Mouse (Mus musculus) left cerebral cortex, adult 9 months (tissue): ENCODE measurements around the gene Castor2.

Source experiments
- DNase-seq, 2 experiments: peaks; one replicate each; pipeline ENCODE4 v3.0.0; 2022; ENCODE audit warnings: low spot score in 2 of 2

The Castor2 gene

DNA sequence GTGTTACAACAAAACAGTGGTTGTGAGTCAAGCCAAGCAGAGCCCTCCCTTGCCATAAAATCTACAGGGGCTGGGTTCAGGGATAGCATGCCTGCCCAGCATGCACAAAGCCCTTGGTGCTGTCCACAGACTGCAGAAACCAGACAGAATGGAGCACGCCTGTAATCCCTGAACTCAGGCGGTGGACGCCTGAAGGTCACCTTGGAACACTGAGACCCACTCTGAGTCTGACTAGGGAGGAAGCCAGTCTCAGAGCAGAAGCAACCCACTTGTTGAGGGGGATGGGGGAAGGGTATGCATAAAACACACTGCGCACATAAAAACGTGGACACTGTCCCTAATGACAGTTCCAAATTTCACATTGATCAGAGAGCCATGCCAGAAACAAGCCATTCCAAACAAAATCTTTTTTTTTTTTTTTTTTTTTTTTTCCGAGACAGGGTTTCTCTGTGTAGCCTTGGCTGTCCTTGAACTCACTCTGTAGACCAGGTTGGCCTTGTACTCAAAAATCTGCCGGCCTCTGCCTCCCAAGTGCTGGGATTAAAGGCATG lies 56.5 kb downstream of the Castor2 start:
- DNase-seq, result no peak

DNA sequence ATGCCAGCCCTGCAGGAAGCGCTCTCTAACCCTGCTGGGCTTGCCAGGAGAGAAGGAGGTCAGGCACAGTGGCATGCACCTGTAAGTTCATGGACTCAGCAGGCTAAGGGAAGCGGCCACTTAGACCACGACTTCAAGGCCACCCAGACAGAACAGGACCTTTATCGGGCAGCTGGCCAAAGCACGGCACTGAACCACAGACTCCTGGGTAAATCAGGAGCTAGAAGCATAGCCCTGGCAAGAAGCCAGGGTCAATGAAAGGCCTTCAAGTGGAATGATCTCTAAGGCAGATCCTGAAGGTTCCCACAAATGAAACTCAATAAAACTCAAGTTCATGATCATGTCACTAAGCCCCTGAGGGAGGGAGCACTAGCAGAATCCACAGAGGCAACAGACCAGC lies 65.2 kb downstream of the Castor2 start:
- no peak for DNase-seq

DNA sequence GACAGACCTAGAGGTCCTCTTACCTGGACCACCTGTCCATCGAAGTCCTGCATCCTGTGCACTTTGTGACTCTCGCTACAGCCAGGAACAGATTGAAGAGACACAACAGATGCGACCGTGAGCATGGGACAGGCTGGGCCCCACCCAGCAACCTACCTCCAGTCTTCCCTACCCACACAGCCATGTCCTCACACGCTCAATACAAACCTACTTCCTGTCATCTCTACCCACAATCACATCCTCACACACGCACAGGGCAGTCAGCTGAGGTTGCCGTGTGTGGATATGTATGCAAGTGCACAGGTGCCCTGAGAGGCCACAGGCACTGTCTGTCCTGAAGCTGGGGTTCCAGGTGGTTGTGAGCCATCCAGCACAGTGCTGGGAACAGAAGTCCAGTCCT lies 67.1 kb downstream of the Castor2 start:
- DNase-seq, result no peak

DNA sequence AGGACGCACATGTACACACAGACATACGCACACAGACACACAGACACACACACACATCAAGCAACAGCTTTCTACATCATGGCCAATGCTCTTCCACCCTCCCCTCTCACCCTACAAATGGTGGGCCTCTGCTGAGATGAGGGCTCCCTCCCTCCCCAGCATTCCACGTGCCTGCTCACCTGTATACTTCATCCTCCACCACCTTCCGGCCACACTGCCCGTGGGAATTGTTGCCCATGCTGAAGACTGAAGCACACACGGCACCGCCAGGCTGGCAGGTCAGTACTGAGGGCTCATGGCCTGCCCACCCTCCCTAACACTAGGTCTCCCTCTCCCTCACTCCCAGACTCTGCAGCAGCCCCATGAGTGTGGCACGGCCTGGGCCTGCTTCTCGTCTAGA lies 68.5 kb downstream of the Castor2 start:
- DNase-seq, result no peak

DNA sequence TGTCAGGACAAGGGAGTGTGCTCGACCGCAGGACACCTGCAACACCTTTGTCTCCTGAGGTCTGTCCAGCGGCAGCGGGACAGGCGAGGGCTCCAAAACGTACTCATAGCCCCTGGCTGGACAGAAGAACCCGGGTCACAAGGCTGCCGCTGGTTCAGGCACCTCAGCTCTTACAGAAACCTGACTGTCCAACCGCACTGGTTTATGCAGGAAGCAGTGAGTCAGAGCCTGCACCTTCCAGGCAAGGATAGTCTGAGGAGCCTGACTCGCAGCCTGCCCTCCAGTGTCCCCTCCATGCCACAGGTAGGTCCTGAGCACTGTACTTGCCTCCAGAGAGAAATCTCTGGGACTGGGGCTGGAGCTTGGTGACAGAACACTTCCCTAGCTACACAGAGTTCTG lies 69.7 kb downstream of the Castor2 start:
- no peak for DNase-seq

DNA sequence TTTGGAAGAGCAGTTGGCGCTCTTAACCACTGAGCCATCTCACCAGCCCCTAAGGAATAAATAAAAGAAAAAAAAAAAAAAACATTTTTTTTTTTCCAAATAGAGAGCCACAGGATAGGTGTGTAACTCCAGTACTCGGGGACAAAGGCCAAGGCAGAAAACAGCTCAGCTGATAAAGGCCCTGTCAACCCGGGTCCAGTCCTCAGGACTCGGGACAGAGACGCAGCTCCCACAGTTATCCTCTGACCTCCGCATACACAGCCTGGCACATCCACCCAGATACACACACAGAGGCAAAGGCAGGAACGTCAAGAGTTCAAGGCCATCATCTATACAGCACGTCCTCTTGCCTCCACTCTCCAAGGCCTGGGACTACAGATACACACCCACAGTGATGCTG lies 70.7 kb downstream of the Castor2 start:
- no peak for DNase-seq

DNA sequence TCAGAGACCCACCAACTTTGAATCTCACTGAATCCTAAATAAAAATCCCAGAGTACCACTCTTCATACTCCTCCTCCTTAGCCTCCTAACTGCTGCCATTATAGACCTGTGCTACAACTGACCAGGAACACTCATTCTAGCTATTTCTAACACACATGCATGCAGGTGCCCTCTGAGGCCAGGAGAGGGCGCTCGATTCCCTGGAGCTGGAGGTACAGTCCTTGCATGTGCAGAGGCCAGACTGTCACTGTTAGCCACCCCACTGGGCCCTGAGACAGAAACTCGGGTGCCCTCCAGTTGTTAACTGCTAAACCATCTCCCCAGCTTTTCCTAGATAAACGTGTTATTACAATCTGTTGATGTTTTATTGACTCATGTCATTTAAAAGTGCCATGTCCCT lies 73.7 kb downstream of the Castor2 start:
- DNase-seq, result no peak

DNA sequence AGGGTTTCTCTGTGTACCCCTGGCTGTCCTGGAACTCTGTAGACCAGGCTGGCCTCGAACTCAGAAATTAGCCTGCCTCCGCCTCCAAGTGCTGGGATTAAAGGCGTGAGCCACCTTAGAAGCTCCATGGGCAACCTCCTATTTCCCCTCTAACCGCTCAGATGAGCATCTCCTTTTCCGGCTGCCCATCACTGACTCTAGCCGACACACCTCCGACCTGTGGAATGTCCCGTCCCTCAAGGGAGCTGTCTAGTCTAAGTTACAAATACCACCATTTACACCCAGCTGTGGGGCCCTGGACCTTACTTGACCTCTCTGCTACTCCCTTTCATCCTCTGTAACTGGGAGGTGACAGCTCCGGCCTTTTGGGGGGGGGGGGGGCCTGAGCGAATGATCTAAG lies 76.2 kb downstream of the Castor2 start:
- no peak for DNase-seq

DNA sequence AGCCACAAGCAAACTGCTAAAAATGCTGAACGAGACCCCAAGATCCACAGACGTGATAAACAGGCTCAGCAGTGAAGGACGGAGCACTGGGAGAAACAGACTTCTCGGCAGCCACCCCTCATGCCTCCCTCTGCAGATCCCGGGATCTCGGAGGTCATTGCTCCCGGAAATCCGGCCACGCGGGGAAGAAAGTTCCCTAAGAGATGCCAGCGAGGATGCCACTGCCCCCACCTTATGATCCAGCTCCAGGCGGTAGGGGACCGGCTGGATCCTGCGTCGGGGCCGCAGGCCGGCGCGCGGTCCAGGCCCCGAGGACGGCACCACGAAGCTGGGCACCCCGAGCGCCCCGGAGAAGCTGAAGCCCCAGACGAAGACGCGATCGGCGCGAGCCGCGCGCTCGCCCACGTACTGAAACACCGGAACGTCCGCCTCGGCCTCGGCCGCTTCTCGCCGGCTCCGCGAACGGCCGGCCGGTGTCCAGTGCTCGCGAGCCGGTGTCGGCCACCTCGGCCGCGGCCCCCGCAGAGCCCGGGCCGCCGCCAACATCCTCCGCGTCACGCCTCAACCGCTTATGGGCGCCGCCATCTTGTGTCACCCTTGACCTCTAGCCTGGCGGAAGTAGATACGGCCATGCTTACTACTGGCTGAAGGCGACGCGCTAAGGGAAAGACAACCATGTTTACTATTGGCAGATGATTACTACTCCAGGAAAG lies 76.8 kb downstream of the Castor2 start, which contains the start of gene Rcc1l:
Gene Rcc1l (minus strand): TSS at position 606 of the 713 bp plus-strand sequence.
- peak; percentile 74 to 91 for DNase-seq

DNA sequence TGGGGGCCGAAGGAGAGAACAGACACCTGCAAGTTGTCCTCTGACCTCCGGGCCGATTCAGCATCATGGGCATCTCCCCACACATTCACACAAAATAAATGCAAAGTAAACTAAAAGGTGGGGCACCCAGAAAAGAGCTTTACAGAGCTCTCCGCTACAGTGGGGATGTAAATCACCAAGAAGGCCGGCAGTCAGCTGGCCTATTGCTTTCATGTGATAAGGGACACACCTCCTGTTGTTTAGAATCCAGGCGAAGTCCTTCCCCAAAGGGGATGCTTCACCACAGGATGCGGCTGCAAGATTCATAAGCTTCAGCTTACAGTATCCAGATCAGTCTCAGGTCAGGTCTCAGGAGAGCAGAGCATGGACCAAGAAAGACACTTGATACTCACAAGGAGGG lies 79.0 kb downstream of the Castor2 start:
- no peak for DNase-seq

DNA sequence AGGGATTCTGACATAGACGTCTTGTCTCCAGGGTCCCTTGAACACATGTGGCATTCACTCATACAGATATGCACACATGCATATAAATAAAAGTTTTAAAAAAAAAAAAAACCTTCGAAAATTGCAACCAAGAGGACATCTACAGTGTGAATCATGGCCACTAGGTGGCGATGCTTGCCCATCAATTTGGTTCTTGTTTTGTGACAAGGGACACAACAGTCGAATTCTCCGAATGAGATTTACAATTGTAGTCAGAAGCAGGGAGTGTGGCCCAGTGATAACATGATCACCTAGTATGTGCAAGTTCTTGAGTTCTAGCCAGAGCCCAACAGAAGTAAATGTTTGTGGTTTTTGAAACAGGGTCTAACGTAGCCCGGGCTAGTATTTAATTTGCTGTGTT lies 80.4 kb downstream of the Castor2 start:
- DNase-seq, result peak in 1 of 2 experiments; percentile 90

DNA sequence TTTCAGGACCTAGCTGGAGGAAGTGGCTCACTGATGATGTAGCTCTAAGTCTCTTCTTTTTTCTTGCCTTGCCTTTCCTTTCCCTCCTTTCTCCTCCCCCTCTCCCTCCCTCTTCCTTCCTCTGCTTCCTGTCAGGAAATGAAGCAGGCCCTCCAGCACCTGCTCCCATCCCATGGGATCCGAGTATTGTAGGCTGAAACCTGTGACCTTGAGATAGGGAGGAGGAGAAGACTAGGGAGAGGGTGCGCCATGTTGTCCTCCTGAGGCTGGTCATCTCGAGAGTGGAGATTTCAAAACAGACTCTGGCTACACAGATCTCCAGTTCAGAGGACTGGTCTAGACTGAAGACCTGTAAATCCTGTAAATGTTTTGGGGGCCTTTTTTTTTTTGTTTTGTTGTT lies 82.7 kb downstream of the Castor2 start:
- no peak for DNase-seq

DNA sequence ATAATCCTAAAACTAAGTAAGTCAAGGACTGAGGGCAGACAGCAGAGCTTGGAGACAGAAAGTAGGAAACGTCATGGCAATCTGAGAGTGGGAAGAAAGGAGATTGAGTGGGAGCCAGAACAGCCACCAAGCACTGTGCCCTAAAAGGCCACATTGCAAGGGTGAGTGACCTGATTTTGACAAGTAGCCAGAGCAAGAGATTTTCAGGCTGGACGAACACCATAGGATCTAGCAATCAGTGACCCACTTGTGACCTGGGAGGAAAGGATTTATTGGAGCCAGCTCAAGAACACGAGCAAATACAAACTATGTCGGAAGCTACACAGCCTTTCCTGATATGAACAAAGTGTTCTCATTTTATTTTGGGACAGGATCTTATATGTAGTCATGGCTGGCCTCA lies 83.2 kb downstream of the Castor2 start:
- no peak for DNase-seq

DNA sequence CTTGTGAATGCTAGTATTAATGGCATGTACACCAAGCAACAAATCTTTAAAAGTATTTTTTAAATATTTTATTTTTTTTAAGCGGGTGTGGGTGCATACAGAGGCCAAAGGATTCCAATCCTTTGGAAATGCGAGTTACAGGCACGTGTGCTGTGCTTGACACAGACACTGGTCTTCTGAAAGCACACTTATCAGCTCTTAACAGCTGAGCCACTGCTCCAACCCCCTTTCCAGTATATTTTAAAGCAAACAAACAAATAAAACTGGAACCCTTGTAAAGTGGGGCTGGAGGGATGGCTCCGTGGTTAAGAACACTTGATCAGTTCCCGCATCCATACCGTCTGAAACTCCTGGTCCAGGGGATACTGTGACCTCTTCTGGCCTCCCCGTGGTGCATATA lies 83.7 kb downstream of the Castor2 start:
- DNase-seq, result no peak

DNA sequence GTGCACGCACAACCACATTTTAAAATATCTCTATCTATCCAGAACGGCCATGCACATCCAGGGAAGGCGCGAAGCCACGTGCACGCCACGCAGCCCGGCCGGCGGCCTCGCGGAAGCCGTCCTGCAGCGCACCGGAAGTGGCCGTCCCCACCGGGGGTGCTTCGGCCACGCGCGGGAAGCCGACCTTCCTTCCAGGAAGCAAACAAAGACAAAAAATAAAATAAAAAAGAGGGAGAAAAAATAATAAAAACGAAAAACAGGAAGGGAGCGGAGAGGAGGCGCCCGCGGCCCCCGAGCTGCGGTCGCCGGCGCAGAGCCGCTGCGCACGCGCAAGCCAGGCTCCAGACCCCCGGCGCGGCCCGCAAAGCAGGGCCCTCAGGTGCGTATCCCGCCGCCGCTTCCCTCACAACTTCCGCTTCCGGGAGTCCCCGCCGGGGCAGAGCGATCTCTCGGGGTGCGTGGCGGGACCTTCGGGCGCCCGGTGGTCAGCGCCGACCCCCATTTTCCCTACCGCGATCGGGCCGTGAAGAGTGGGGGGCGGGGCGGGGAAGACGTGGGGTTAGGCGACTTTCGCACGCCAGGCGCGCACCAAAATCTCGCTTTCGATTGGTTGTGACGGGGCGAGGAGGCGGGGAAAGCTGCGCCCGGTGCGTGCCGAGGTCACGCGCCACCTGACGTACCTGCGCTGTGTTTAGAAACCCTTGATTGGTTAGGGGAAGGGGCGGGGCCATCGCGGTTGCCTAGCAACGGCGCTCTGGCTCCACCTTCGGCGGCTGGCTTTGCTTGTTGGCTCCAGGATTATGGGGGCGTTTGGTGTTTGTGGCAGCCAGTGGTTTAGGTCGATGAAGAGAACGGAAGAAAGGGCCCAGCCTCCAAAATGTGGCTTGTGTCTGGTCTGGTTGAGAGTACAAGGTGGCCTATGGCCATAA lies 84.6 kb downstream of the Castor2 start, which contains the start of gene Gtf2ird2:
Gene Gtf2ird2 (plus strand): TSS at position 140 of the 929 bp plus-strand sequence.
- DNase-seq, result peak; percentile 97 to 99

DNA sequence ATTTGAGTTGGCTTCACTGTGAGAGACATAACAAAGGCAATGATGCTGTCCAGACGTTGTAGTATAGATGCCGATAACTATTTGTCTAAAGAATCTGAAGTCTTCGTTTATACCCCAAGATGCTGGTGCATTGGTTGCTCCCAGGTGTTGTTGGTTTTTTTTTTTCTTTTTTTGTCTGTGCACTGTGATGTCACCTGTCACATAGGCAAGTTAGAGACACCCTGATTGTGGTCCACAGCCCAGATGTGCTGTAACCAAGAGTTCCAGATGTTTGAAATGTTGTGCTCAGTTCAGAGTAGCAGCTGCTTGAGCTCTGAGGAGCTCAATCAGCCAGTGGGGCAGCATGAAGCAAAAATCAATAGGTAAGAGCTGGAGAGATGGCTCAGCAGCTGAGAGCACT lies 86.5 kb downstream of the Castor2 start:
- DNase-seq, result no peak

DNA sequence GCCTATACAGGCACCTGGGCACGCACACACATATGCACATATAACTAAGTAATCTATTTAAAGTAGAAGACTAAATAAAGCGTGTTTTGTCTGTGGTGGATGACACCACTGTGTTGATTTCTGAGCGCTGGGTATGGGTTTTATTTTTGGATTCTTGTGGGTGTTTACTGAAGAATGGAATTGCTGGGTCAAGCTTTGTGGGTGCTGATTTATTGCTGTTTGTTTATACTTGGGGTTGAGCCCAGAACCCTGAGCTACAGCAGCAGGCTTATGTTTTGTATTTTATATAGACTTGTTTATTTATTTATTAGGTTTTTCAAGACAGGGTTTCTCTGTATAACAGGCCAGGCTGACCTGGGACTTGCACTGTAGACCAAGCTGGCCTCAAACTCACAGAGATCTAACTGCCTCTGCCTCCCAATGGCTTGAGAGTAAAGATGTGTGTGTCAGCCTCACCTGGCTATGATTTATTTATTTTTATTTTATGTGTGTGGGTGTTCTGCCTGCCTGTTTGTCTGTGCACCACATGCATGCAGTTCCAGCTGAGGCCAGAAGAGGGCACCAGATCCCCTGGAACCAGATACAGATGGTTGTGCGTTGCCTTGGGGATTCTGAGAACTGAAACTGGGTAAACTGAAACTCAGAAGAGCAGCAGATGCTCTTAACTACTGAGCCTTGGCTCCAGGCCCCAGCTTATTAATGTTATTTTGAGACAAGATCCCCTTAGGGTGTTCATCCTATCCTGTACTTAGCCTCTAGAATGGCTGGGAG lies 87.6 kb downstream of the Castor2 start:
- DNase-seq, result peak in 1 of 2 experiments; percentile 50

DNA sequence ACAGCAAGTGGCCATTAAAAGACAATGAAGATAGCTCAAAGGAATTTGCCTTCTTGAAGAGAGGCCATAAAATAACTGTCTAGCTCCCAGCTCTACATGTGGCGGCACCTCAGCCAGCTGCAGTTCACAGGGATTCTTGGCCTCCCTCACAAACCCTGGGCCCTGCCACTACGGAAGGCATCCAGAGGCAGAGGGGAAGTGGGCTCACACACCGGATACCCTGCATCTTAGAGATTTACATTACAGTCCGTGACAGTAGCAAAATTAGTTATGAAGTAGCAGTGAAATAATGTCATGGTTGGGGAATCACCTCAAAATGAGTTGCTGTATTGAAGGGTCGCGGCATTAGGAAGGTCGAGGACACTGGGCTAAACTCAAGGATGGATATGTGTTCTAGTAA lies 89.1 kb downstream of the Castor2 start:
- no peak for DNase-seq

DNA sequence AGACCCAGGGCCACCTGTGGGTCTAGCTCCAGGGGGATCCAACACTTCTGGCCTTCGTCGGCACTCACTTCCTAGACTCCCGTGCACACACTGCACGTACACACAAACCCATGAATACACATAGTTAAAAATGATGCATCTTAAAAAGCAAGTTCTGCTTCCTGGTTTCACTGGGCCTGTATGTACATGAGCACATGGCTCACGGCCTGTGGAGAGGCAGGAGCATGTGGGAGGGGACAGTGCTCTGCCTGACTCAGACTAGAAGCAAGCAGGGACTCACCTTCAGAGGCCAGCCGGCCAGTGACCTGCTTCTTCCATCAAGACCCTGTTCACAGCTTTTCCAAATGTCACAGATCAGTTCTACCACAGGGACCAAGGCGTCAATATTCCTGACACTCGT lies 94.2 kb downstream of the Castor2 start:
- DNase-seq, result no peak
